Mouse (Mus musculus): ENCODE measurements around the gene Flt1. TPM values are rescaled to one million over a fixed set of nuclear protein-coding genes. Genes with fewer than 3 reads are reported as not detected.

Flt1 gene
- polyA plus RNA-seq, 1 experiment from 2014 or later, result 8.7 TPM

DNA sequence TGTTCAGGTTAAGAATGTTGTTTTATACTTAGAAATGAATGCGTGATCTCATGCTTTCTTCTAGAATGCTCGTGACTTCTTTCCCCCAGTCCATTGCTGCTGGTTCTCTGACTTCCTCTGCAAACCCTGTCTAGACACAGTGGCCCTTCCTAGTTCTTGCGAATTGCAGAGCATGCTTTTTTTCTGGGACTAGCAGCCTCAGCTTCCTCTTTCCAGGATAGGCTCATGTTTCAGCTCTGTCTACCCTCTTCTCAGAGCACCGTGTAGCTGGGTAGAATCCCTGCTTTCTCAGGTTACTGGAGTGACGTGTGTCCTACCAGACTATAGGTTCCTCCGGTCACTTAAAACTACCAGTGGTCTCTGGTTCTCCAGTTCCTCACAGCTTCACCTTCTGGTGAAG is 183.5 kb downstream of the Flt1 start:
- no peaks in the 10 kb centered on the region for H3K9me3 ChIP-seq
- DNase-seq (ENCODE audit: extremely low spot score, low spot score), result no peak
- H3K27me3 ChIP-seq (ENCODE audit: poor library complexity, severe bottlenecking), result no peaks in the 10 kb centered on the region
- no peak overlapping the region for H3K4me3 ChIP-seq
- H3K4me1 ChIP-seq, result no peaks in the 10 kb centered on the region
- WGBS, result 84% methylated on average over 6 of the region's 6 CpGs
- H3K27ac ChIP-seq, result no peak overlapping the region
- H3K36me3 ChIP-seq (replicated peaks), result peaks cover 79% of the 10 kb centered on the region

DNA sequence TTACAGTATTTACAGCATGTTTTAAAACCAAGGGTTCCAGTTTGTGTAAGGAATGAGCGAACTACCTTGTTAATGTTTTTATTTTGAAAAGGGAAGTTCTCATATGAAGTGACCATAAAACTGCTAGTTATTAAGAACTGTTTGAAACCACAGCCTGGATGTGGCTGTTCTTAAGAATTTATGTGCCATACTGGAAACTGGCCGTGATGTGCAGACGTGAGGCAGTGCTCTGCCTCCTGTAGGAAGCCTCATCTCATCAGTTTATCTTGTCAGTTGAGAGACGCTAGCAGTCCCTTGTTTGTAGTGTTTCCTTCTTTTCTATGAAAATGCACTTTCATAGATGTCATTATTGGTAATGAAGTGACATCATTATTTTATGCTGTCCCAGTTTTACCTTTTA is 186.0 kb downstream of the Flt1 start:
- WGBS, result 92% methylated on average over 4 of the region's 4 CpGs
- H3K36me3 ChIP-seq (replicated peaks), result peaks cover 74% of the 10 kb centered on the region
- no peak for DNase-seq (ENCODE audit: extremely low spot score, low spot score)
- no peak overlapping the region for H3K4me3 ChIP-seq
- H3K27ac ChIP-seq, result no peak overlapping the region
- no peaks in the 10 kb centered on the region for H3K9me3 ChIP-seq
- no peaks in the 10 kb centered on the region for H3K4me1 ChIP-seq
- no peaks in the 10 kb centered on the region for H3K27me3 ChIP-seq (ENCODE audit: poor library complexity, severe bottlenecking)

- WGBS, result 96% methylated on average over 4 of the region's 4 CpGs
- H3K4me1 ChIP-seq, result no peaks in the 10 kb centered on the region
- peaks cover 76% of the 10 kb centered on the region for H3K36me3 ChIP-seq (replicated peaks)
- no peaks in the 10 kb centered on the region for H3K9me3 ChIP-seq
- DNase-seq (ENCODE audit: extremely low spot score, low spot score), result no peak
- H3K27ac ChIP-seq, result no peak overlapping the region
- H3K4me3 ChIP-seq, result no peak overlapping the region
- no peaks in the 10 kb centered on the region for H3K27me3 ChIP-seq (ENCODE audit: poor library complexity, severe bottlenecking)
These were observed 186.4 kb downstream of the Flt1 start for GRCm38 (mm10) chr5:147539409-147539808.

- Histone ChIP-seq H3K4me3 (no peak overlapping the region), H3K27ac (no peak overlapping the region), H3K9me3 (no peaks in the 10 kb centered on the region), H3K36me3 (replicated peaks) (peaks cover 64% of the 10 kb centered on the region), H3K4me1 (no peaks in the 10 kb centered on the region), H3K27me3 (ENCODE audit: poor library complexity, severe bottlenecking) (no peaks in the 10 kb centered on the region)
- 95% methylated on average over 6 of the region's 6 CpGs for WGBS
- DNase-seq (ENCODE audit: extremely low spot score, low spot score), result no peak
These were observed 193.8 kb downstream of the Flt1 start for GRCm38 (mm10) chr5:147532031-147532430.

DNA sequence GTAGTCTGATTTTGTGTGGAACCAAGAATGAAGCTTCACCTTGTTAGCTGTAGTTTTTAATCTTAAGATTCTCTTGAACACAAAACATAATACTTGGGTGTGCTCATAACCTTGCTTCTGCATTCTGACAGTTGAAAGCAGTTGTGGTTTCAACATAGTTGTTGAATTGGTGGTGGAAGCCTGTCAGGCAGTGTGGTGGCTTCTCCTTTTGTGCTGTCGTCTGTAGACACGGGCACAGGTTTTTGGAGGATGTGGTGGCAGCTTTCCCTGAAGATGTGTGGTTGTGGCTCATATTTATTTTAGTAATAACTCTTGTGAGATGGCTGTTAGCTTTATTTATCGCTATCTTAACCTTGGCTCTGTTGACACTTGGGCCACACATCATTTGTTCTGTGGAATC is 198.0 kb downstream of the Flt1 start:
- Histone ChIP-seq H3K9me3 (no peaks in the 10 kb centered on the region), H3K4me3 (no peak overlapping the region), H3K27me3 (ENCODE audit: poor library complexity, severe bottlenecking) (no peaks in the 10 kb centered on the region), H3K36me3 (replicated peaks) (peaks cover 75% of the 10 kb centered on the region), H3K27ac (no peak overlapping the region), H3K4me1 (no peaks in the 10 kb centered on the region)
- no peak for DNase-seq (ENCODE audit: extremely low spot score, low spot score)
- WGBS, result 94% methylated on average over 3 of the region's 3 CpGs

DNA sequence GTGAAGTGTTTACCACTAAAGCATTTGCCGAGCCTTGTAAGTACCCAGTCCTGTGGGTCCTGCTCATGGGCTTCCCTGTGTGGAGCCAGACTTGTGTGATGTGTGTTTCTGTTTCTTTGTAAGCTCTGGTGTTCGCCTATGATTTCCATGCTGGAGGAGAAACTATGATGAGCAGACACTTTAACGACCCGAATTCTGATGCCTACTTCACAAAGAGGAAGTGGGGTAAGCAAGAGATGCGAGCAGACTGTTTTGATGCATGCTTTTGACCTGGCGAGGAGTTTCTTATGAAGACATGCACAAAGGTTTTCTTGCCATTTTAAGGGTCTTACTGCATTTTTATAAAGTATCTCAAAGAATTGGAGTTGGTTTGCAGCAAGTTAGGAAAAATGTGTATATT is 198.8 kb downstream of the Flt1 start:
- Histone ChIP-seq H3K9me3 (no peaks in the 10 kb centered on the region), H3K27me3 (ENCODE audit: poor library complexity, severe bottlenecking) (no peaks in the 10 kb centered on the region), H3K36me3 (replicated peaks) (peaks cover 81% of the 10 kb centered on the region), H3K4me3 (no peak overlapping the region), H3K4me1 (no peaks in the 10 kb centered on the region), H3K27ac (no peak overlapping the region)
- WGBS, result 91% methylated on average over 6 of the region's 6 CpGs
- no peak for DNase-seq (ENCODE audit: extremely low spot score, low spot score)

Other genes starting within 250 kb of the Flt1 start
- 522 and 529 TPM in 2 replicates for gene Pomp, start 134.4 kb upstream of the Flt1 start, polyA plus RNA-seq (2016; fragmentation: Nextera tagmentation; extraction: Ambion mirVana)
- 3.3 and 3.9 TPM in 2 replicates for gene Slc46a3, start 168.8 kb upstream of the Flt1 start, polyA plus RNA-seq (2016; fragmentation: Nextera tagmentation; extraction: Ambion mirVana)
- 2.0 and 3.5 TPM in 2 replicates for gene Mtus2, start 231.3 kb upstream of the Flt1 start, polyA plus RNA-seq (2016; fragmentation: Nextera tagmentation; extraction: Ambion mirVana)